Mouse (Mus musculus) E14TG2a.4 (cell line): Measurements from ENCODE around the gene Gm20517.

Source experiments
- H3K27me3 ChIP-seq: 2 replicates; pipeline ENCODE4 v1.6.1; 2014; ENCODE audit warnings: low read length, control low read depth; ENCODE audit not compliant: insufficient read depth
- H3K36me3 ChIP-seq: 2 replicates; pipeline ENCODE4 v1.6.1; 2014; ENCODE audit warnings: low read length, control low read depth; ENCODE audit not compliant: insufficient read depth
- H3K4me1 ChIP-seq: replicated peaks from 2 replicates; pipeline ENCODE4 v1.6.1; 2014; ENCODE audit warnings: low read depth, low read length, control low read depth
- H3K4me3 ChIP-seq: replicated peaks from 2 replicates; pipeline ENCODE4 v1.5.1; 2014; ENCODE audit warnings: mild to moderate bottlenecking, low read length
- H3K9me3 ChIP-seq: 2 replicates; pipeline ENCODE4 v1.6.1; 2014; ENCODE audit warnings: low read length, control low read depth
- CTCF ChIP-seq: conservative IDR thresholded peaks from 2 replicates; pipeline ENCODE4 v1.5.1; 2014; ENCODE audit warnings: low read length
- NANOG ChIP-seq: IDR thresholded peaks from 2 replicates; pipeline ENCODE4 v1.6.1; 2014; ENCODE audit warnings: borderline replicate concordance, low read length, mixed read lengths
- POU5F1 ChIP-seq: IDR thresholded peaks from 2 replicates; pipeline ENCODE4 v1.6.1; 2014; ENCODE audit warnings: low read length, borderline replicate concordance

Gene Gm20517

GRCm38 (mm10) chr17:47610849-47611660, at the start of gene Gm20517, which contains the start of the genes Bysl and Med20:
Gene Gm20517 (plus strand): TSS chr17:47611589.
Gene Bysl (minus strand): TSS chr17:47611492.
Gene Med20 (plus strand): TSS chr17:47611582.
- H3K36me3 ChIP-seq = peaks cover 77% of the 10 kb centered on the region
- H3K4me1 ChIP-seq = peaks cover 69% of the 10 kb centered on the region
- no peaks in the 10 kb centered on the region for H3K27me3 ChIP-seq
- TF ChIP-seq CTCF = peak; percentile 92
- no peak for TF ChIP-seq NANOG
- peak within 1 kb of the TSS; percentile 98 for H3K4me3 ChIP-seq
- H3K9me3 ChIP-seq = no peaks in the 10 kb centered on the region

- TF ChIP-seq CTCF = no peak
- no peak for TF ChIP-seq NANOG
- TF ChIP-seq POU5F1 = no peak
- H3K9me3 ChIP-seq = no peaks in the 10 kb centered on the region
- H3K36me3 ChIP-seq = no peaks in the 10 kb centered on the region
- H3K4me1 ChIP-seq = peaks cover 47% of the 10 kb centered on the region
- H3K4me3 ChIP-seq = no peak overlapping the region
- H3K27me3 ChIP-seq = no peaks in the 10 kb centered on the region
These were observed 48.5 kb upstream of the Gm20517 start for GRCm38 (mm10) chr17:47562875-47563274.

- peaks cover 58% of the 10 kb centered on the region for H3K4me1 ChIP-seq
These were observed 46.8 kb upstream of the Gm20517 start for GRCm38 (mm10) chr17:47564612-47565011.

GRCm38 (mm10) chr17:47566133-47566532, 45.3 kb upstream of the Gm20517 start:
- no peaks in the 10 kb centered on the region for H3K27me3 ChIP-seq
- peak overlapping the region; percentile 41 for H3K4me3 ChIP-seq
- peaks cover 61% of the 10 kb centered on the region for H3K4me1 ChIP-seq
- TF ChIP-seq NANOG = no peak
- peak; percentile 49; the same call in 1 of the 2 replicates for TF ChIP-seq POU5F1
- H3K36me3 ChIP-seq = peaks cover 6% of the 10 kb centered on the region; the same call in 1 of the 2 replicates
- no peaks in the 10 kb centered on the region for H3K9me3 ChIP-seq

More at GRCm38 (mm10) chr17:47564612-47565011, 46.8 kb upstream of the Gm20517 start:
- no peak overlapping the region for H3K4me3 ChIP-seq
- no peaks in the 10 kb centered on the region for H3K9me3 ChIP-seq
- TF ChIP-seq NANOG (no peak), POU5F1 (no peak), CTCF (no peak)
- peaks cover 6% of the 10 kb centered on the region; the same call in 1 of the 2 replicates for H3K36me3 ChIP-seq
- H3K27me3 ChIP-seq = no peaks in the 10 kb centered on the region

GRCm38 (mm10) chr17:47567271-47567670, 44.1 kb upstream of the Gm20517 start:
- peaks cover 64% of the 10 kb centered on the region for H3K4me1 ChIP-seq
- TF ChIP-seq POU5F1 = no peak
- TF ChIP-seq CTCF = no peak
- TF ChIP-seq NANOG = no peak
- H3K36me3 ChIP-seq = peaks cover 6% of the 10 kb centered on the region; the same call in 1 of the 2 replicates
- H3K9me3 ChIP-seq = no peaks in the 10 kb centered on the region
- H3K27me3 ChIP-seq = no peaks in the 10 kb centered on the region
- peak overlapping the region; percentile 20; the same call in 1 of the 2 replicates for H3K4me3 ChIP-seq

GRCm38 (mm10) chr17:47568389-47568788, 43.0 kb upstream of the Gm20517 start:
- TF ChIP-seq NANOG (no peak), CTCF (no peak), POU5F1 (no peak)
- Histone ChIP-seq H3K9me3 (no peaks in the 10 kb centered on the region), H3K4me1 (peaks cover 76% of the 10 kb centered on the region), H3K27me3 (no peaks in the 10 kb centered on the region), H3K36me3 (peaks cover 6% of the 10 kb centered on the region; the same call in 1 of the 2 replicates), H3K4me3 (peak overlapping the region; percentile 24; the same call in 1 of the 2 replicates)

GRCm38 (mm10) chr17:47568951-47569527, 42.4 kb upstream of the Gm20517 start:
- Histone ChIP-seq H3K9me3 (no peaks in the 10 kb centered on the region), H3K4me3 (peak overlapping the region; percentile 24), H3K27me3 (no peaks in the 10 kb centered on the region), H3K4me1 (peaks cover 80% of the 10 kb centered on the region), H3K36me3 (peaks cover 6% of the 10 kb centered on the region; the same call in 1 of the 2 replicates)
- no peak for TF ChIP-seq POU5F1
- TF ChIP-seq NANOG = no peak

- TF ChIP-seq POU5F1 (peak; percentile 69; the same call in 1 of the 2 replicates), NANOG (peak; percentile 84), CTCF (no peak)
These were observed 39.8 kb upstream of the Gm20517 start for GRCm38 (mm10) chr17:47571621-47572020.

More at GRCm38 (mm10) chr17:47571621-47572020, 39.8 kb upstream of the Gm20517 start:
- Histone ChIP-seq H3K4me1 (peaks cover 77% of the 10 kb centered on the region), H3K4me3 (peak overlapping the region; percentile 77), H3K9me3 (no peaks in the 10 kb centered on the region), H3K27me3 (no peaks in the 10 kb centered on the region), H3K36me3 (peaks cover 6% of the 10 kb centered on the region; the same call in 1 of the 2 replicates)
